Mouse (Mus musculus): ENCODE results near the gene Gtsf1.

The Gtsf1 gene

GRCm38 (mm10) chr15:103377752-103378664, 52.3 kb downstream of the Gtsf1 start:
- DNase-seq (ENCODE audit: low spot score) = no peak

GRCm38 (mm10) chr15:103376837-103377269, 53.4 kb downstream of the Gtsf1 start:
- DNase-seq (ENCODE audit: low spot score) = no peak

- no peak for DNase-seq (ENCODE audit: low spot score)
Measured at GRCm38 (mm10) chr15:103375112-103375800, 55.0 kb downstream of the Gtsf1 start.

GRCm38 (mm10) chr15:103372461-103372860, 57.8 kb downstream of the Gtsf1 start:
- DNase-seq (ENCODE audit: low spot score) = no peak

- DNase-seq (ENCODE audit: low spot score) = no peak
Measured at GRCm38 (mm10) chr15:103371741-103372140, 58.5 kb downstream of the Gtsf1 start.

- DNase-seq (ENCODE audit: low spot score) = no peak
Measured at GRCm38 (mm10) chr15:103371208-103371607, 59.1 kb downstream of the Gtsf1 start.

- no peak for DNase-seq (ENCODE audit: low spot score)
Measured at GRCm38 (mm10) chr15:103370462-103370861, 59.8 kb downstream of the Gtsf1 start.

GRCm38 (mm10) chr15:103369123-103369522, 61.1 kb downstream of the Gtsf1 start:
- DNase-seq (ENCODE audit: low spot score) = no peak

- DNase-seq (ENCODE audit: low spot score) = no peak
Measured at GRCm38 (mm10) chr15:103368179-103368940, 61.9 kb downstream of the Gtsf1 start.

- DNase-seq (ENCODE audit: low spot score) = peak; percentile 78
Measured at GRCm38 (mm10) chr15:103366376-103367149, 63.7 kb downstream of the Gtsf1 start, which contains the start of gene Itga5. Itga5 (minus strand) TSS chr15:103366763.

GRCm38 (mm10) chr15:103365471-103366375, 64.5 kb downstream of the Gtsf1 start:
- peak; percentile 56 for DNase-seq (ENCODE audit: low spot score)

GRCm38 (mm10) chr15:103364761-103365160, 65.5 kb downstream of the Gtsf1 start:
- DNase-seq (ENCODE audit: low spot score) = no peak

GRCm38 (mm10) chr15:103363809-103364208, 66.5 kb downstream of the Gtsf1 start:
- no peak for DNase-seq (ENCODE audit: low spot score)

GRCm38 (mm10) chr15:103362950-103363349, 67.3 kb downstream of the Gtsf1 start:
- DNase-seq (ENCODE audit: low spot score) = no peak

- DNase-seq (ENCODE audit: low spot score) = no peak
Measured at GRCm38 (mm10) chr15:103362333-103362732, 67.9 kb downstream of the Gtsf1 start.

GRCm38 (mm10) chr15:103361269-103361668, 69.0 kb downstream of the Gtsf1 start:
- DNase-seq (ENCODE audit: low spot score) = no peak

GRCm38 (mm10) chr15:103359869-103360602, 70.2 kb downstream of the Gtsf1 start:
- no peak for DNase-seq (ENCODE audit: low spot score)

- DNase-seq (ENCODE audit: low spot score) = no peak
Measured at GRCm38 (mm10) chr15:103359122-103359510, 71.2 kb downstream of the Gtsf1 start.

GRCm38 (mm10) chr15:103358278-103359121, 71.8 kb downstream of the Gtsf1 start:
- no peak for DNase-seq (ENCODE audit: low spot score)

Data from testis, postnatal 10 days (tissue).